Mouse (Mus musculus): ENCODE results near the gene Tbc1d10c. TPM values are rescaled to one million over a fixed set of nuclear protein-coding genes. Genes with fewer than 3 reads are reported as not detected.

The Tbc1d10c gene
- polyA plus RNA-seq, 1 experiment from 2014 or later = 4.0 TPM

- no peak overlapping the region for H3K4me2 ChIP-seq
- peaks cover 24% of the 10 kb centered on the region for H3K4me1 ChIP-seq
- H3K27me3 ChIP-seq (replicated peaks) = no peaks in the 10 kb centered on the region
- no peaks in the 10 kb centered on the region for H3K36me3 ChIP-seq
- H3K9me3 ChIP-seq = no peaks in the 10 kb centered on the region
- 72% methylated on average over 9 of the region's 9 CpGs for WGBS
- H3K4me3 ChIP-seq (replicated peaks) = no peak overlapping the region
- H3K27ac ChIP-seq = no peak overlapping the region
- ATAC-seq (ENCODE audit: insufficient read depth, low FRiP score, low read depth) = no peak
- H3K9ac ChIP-seq = no peak overlapping the region
Measured at GRCm38 (mm10) chr19:4166678-4167476, 24.2 kb downstream of the Tbc1d10c start.

GRCm38 (mm10) chr19:4164721-4165120 is 26.4 kb downstream of the Tbc1d10c start:
- H3K36me3 ChIP-seq = peaks cover 6% of the 10 kb centered on the region; the same call in 1 of the 2 replicates
- no peaks in the 10 kb centered on the region for H3K27me3 ChIP-seq (replicated peaks)
- peaks cover 12% of the 10 kb centered on the region for H3K4me1 ChIP-seq
- no peak for ATAC-seq (ENCODE audit: insufficient read depth, low FRiP score, low read depth)
- no peak overlapping the region for H3K4me2 ChIP-seq
- H3K27ac ChIP-seq = no peak overlapping the region
- H3K4me3 ChIP-seq (replicated peaks) = no peak overlapping the region
- H3K9ac ChIP-seq = no peak overlapping the region
- no peaks in the 10 kb centered on the region for H3K9me3 ChIP-seq
- WGBS = 72% methylated on average over 2 of the region's 2 CpGs

- 68% methylated on average over 3 of the region's 3 CpGs for WGBS
- H3K4me3 ChIP-seq (replicated peaks) = no peak overlapping the region
- H3K27me3 ChIP-seq (replicated peaks) = no peaks in the 10 kb centered on the region
- peaks cover 11% of the 10 kb centered on the region; the same call in 1 of the 2 replicates for H3K4me1 ChIP-seq
- H3K9me3 ChIP-seq = no peaks in the 10 kb centered on the region
- ATAC-seq (ENCODE audit: insufficient read depth, low FRiP score, low read depth) = no peak
- H3K4me2 ChIP-seq = no peak overlapping the region
- H3K36me3 ChIP-seq = peaks cover 12% of the 10 kb centered on the region
- H3K9ac ChIP-seq = no peak overlapping the region
- no peak overlapping the region for H3K27ac ChIP-seq
Measured at GRCm38 (mm10) chr19:4164100-4164499, 27.0 kb downstream of the Tbc1d10c start.

- Histone ChIP-seq H3K4me2 (peak overlapping the region; percentile 90), H3K4me3 (replicated peaks) (peak overlapping the region; percentile 62), H3K36me3 (peaks cover 14% of the 10 kb centered on the region), H3K27me3 (replicated peaks) (no peaks in the 10 kb centered on the region), H3K9me3 (no peaks in the 10 kb centered on the region), H3K9ac (peak overlapping the region; percentile 67; the same call in 1 of the 2 replicates), H3K27ac (peak overlapping the region; percentile 70), H3K4me1 (peaks cover 11% of the 10 kb centered on the region; the same call in 1 of the 2 replicates)
- ATAC-seq (ENCODE audit: insufficient read depth, low FRiP score, low read depth) = no peak
- 26% methylated on average over 4 of the region's 4 CpGs for WGBS
Measured at GRCm38 (mm10) chr19:4163543-4163887, 27.6 kb downstream of the Tbc1d10c start.

GRCm38 (mm10) chr19:4162646-4163542 is 28.2 kb downstream of the Tbc1d10c start, which contains the start of gene Rps6kb2:
Rps6kb2 (minus strand) TSS chr19:4163354.
- peaks cover 18% of the 10 kb centered on the region for H3K36me3 ChIP-seq
- H3K9me3 ChIP-seq = no peaks in the 10 kb centered on the region
- peak within 1 kb of the TSS; percentile 62 for H3K4me3 ChIP-seq (replicated peaks)
- H3K9ac ChIP-seq = peak within 1 kb of the TSS; percentile 67
- WGBS = 5% methylated on average over 42 of the region's 42 CpGs
- peak within 1 kb of the TSS; percentile 70 for H3K27ac ChIP-seq
- H3K4me1 ChIP-seq = peaks cover 11% of the 10 kb centered on the region; the same call in 1 of the 2 replicates
- peak; percentile 77 for ATAC-seq (ENCODE audit: insufficient read depth, low FRiP score, low read depth)
- no peaks in the 10 kb centered on the region for H3K27me3 ChIP-seq (replicated peaks)
- peak within 1 kb of the TSS; percentile 90 for H3K4me2 ChIP-seq

GRCm38 (mm10) chr19:4159049-4159448 is 32.0 kb downstream of the Tbc1d10c start:
- no peak overlapping the region for H3K9ac ChIP-seq
- WGBS = 96% methylated on average over 8 of the region's 8 CpGs

GRCm38 (mm10) chr19:4156771-4157170 is 34.3 kb downstream of the Tbc1d10c start:
- WGBS = 86% methylated on average over 12 of the region's 12 CpGs
- Histone ChIP-seq H3K4me3 (replicated peaks) (no peak overlapping the region), H3K4me1 (no peaks in the 10 kb centered on the region), H3K36me3 (peaks cover 40% of the 10 kb centered on the region), H3K4me2 (no peak overlapping the region), H3K27ac (no peak overlapping the region), H3K9me3 (no peaks in the 10 kb centered on the region), H3K9ac (no peak overlapping the region), H3K27me3 (replicated peaks) (no peaks in the 10 kb centered on the region)
- no peak for ATAC-seq (ENCODE audit: insufficient read depth, low FRiP score, low read depth)

More at GRCm38 (mm10) chr19:4159049-4159448, 32.0 kb downstream of the Tbc1d10c start:
- H3K36me3 ChIP-seq = peaks cover 37% of the 10 kb centered on the region
- no peak overlapping the region for H3K4me2 ChIP-seq
- no peak overlapping the region for H3K27ac ChIP-seq
- peaks cover 11% of the 10 kb centered on the region; the same call in 1 of the 2 replicates for H3K4me1 ChIP-seq
- H3K9me3 ChIP-seq = no peaks in the 10 kb centered on the region
- H3K27me3 ChIP-seq (replicated peaks) = no peaks in the 10 kb centered on the region
- ATAC-seq (ENCODE audit: insufficient read depth, low FRiP score, low read depth) = no peak
- no peak overlapping the region for H3K4me3 ChIP-seq (replicated peaks)

- 71% methylated on average over 20 of the region's 20 CpGs for WGBS
- Histone ChIP-seq H3K27me3 (replicated peaks) (no peaks in the 10 kb centered on the region), H3K4me2 (no peak overlapping the region), H3K4me1 (no peaks in the 10 kb centered on the region), H3K36me3 (peaks cover 41% of the 10 kb centered on the region), H3K9ac (no peak overlapping the region), H3K27ac (no peak overlapping the region), H3K4me3 (replicated peaks) (no peak overlapping the region), H3K9me3 (no peaks in the 10 kb centered on the region)
- no peak for ATAC-seq (ENCODE audit: insufficient read depth, low FRiP score, low read depth)
Measured at GRCm38 (mm10) chr19:4156073-4156579, 35.0 kb downstream of the Tbc1d10c start.

- no peak overlapping the region for H3K9ac ChIP-seq
- H3K36me3 ChIP-seq = peaks cover 44% of the 10 kb centered on the region
- no peak overlapping the region for H3K4me3 ChIP-seq (replicated peaks)
- no peak overlapping the region for H3K4me2 ChIP-seq
- no peaks in the 10 kb centered on the region for H3K9me3 ChIP-seq
- no peaks in the 10 kb centered on the region for H3K4me1 ChIP-seq
- no peaks in the 10 kb centered on the region for H3K27me3 ChIP-seq (replicated peaks)
- H3K27ac ChIP-seq = no peak overlapping the region
- WGBS = 86% methylated on average over 6 of the region's 6 CpGs
- no peak for ATAC-seq (ENCODE audit: insufficient read depth, low FRiP score, low read depth)
Measured at GRCm38 (mm10) chr19:4155223-4156072, 35.6 kb downstream of the Tbc1d10c start.

- Histone ChIP-seq H3K27me3 (replicated peaks) (no peaks in the 10 kb centered on the region), H3K9ac (no peak overlapping the region), H3K27ac (no peak overlapping the region), H3K4me2 (no peak overlapping the region), H3K4me3 (replicated peaks) (no peak overlapping the region), H3K4me1 (peaks cover 6% of the 10 kb centered on the region), H3K9me3 (no peaks in the 10 kb centered on the region), H3K36me3 (peaks cover 44% of the 10 kb centered on the region)
- ATAC-seq (ENCODE audit: insufficient read depth, low FRiP score, low read depth) = no peak
- WGBS = 69% methylated on average over 13 of the region's 13 CpGs
Measured at GRCm38 (mm10) chr19:4154437-4155222, 36.5 kb downstream of the Tbc1d10c start.

Measured in stomach, embryonic 15.5 days (tissue).